Mouse (Mus musculus) frontal cortex, postnatal 25 days (tissue): ENCODE measurements around the gene Hspb2.

Source experiments
- DNase-seq, 2 experiments: peaks; one replicate each; pipeline ENCODE4 v3.0.0; 2022; ENCODE audit warnings: low spot score in 2 of 2

Gene Hspb2

GRCm38 (mm10) chr9:50750706-50751105 is 1.4 kb downstream of the Hspb2 start:
- no peak for DNase-seq

DNA sequence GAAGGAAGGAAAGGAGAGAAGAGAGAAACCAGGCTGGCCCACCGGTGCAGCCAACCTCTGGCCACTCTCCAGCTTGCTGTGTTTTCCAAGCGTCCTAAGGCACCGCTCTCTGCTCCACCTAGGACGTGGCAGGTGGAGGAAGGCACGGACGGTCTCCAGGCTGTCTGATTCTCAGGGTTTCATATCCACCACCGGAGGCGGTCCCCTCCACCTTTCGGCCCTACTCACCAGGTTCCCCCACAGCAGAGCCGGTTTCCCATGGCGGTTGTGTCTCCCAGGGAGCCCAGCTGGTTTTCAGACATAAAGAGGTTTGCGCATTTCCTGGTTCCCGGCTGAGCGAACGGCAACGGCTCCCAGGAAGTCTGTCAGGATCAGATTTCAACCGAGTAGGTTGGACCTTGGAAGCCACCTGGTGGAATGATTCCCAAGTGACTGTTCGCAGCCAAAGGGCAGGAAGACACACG is 5.9 kb downstream of the Hspb2 start, which contains the start of gene 2310030G06Rik:
Gene 2310030G06Rik, minus strand, starts transcription at position 323 of the 464 bp plus-strand sequence.
- no peak for DNase-seq

DNA sequence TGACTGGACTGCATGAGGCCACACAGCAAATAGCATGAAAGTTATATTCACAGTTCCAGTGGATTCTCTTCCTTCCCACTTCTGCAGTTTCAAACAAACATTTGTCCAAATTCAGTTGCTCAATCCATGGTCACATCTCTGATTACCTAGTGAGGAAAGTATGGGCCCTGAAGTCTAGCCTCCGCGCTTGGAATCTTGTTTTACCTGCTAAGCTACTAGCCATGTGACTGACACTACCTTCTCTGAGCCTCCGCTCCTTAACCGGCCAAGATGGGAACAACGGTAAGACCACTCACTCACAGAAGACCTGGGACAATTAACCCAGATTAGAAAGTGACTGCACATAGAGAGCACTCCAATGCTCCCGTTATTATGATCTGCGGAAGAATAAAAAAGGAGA is 6.3 kb downstream of the Hspb2 start:
- no peak for DNase-seq

- no peak for DNase-seq
These were observed 9.4 kb downstream of the Hspb2 start for GRCm38 (mm10) chr9:50742744-50743143.

DNA sequence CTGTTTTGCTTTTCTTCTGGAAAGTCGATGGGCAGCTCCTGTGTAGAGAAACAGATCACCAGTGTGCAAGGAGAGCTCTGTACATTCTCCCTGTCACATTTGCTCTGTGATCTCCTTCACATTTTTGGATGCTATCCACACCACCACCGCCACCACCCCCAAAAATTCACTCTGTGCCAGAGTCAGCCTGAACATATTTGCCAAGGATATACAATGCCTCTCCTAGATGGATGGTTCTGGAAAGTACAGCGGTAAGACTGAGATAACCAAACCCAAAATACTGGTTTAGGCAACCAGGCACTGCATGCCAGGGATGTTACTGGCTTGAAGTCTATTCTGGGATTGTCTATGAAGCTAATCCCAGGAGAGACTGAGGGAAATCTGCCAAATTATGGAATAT is 9.9 kb downstream of the Hspb2 start:
- no peak for DNase-seq

GRCm38 (mm10) chr9:50740867-50741784 is 11.0 kb downstream of the Hspb2 start:
- DNase-seq, result no peak

DNA sequence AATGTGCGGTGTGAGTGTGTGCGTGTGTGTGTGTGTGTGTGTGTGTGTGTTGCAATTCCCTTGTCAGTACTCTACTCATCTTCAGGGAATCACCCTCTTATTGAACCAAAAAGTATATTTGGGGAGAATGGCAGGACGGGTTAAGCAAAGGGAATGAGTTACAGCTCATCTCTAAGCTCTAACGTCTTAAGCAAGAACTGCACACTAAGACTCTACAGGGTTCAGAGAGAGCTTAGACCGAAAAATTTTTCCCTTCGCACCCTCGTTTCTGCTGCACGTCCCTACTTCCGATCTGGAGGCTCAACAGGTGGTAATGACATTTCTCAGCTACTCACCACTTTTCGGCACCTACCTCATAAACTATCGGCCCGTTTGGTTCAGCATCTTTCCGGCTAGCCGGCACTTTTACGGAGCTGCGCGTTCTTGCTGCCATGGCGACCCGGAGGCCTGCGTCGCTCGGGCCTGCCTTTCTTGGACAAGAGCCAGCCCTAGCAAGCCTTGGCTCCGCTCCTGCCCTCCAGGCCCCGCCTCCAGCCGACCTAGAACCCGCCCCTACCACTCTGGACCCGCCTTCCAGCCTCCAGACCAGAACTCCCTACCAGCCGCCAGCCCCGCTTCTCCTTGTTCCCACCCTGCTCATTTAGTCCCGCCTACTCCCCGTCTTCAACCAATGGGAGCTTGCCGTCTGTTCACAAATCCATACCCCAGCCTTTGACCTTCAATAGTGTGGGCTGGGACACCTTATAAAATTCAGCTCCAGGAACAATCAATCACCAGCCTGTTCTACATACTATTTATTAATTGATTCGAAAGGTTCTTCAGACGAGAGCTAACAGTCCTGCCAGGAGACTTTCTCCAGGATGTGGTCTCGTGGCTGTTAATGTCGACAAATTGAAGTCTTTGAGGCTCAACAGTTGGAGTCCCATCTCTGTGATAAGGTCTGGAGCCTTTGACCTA is 13.0 kb downstream of the Hspb2 start, which contains the start of gene Dixdc1:
Gene Dixdc1, minus strand, starts transcription at position 604 of the 957 bp plus-strand sequence.
- DNase-seq, result peak; percentile 77 to 87

GRCm38 (mm10) chr9:50734989-50735388 is 17.2 kb downstream of the Hspb2 start:
- no peak for DNase-seq

DNA sequence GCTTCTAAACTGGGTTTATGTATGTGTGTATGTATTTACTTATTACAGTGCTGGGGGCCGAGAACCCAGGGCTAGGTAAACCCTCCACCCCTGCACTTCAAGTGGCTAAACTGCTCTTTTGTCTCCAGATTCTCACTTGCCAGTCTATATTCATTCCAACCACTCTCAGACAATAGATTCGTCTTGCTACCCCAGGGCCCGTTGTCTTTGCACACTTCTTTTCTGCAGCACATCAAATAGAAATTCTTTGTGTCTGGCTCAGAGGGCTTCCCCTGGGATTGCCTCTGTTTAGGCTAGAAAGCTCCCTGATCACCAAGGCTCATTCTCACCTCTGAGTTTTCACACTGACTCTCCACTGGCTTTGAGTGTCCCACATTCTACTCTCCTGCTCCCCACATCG is 19.6 kb downstream of the Hspb2 start:
- no peak for DNase-seq

DNA sequence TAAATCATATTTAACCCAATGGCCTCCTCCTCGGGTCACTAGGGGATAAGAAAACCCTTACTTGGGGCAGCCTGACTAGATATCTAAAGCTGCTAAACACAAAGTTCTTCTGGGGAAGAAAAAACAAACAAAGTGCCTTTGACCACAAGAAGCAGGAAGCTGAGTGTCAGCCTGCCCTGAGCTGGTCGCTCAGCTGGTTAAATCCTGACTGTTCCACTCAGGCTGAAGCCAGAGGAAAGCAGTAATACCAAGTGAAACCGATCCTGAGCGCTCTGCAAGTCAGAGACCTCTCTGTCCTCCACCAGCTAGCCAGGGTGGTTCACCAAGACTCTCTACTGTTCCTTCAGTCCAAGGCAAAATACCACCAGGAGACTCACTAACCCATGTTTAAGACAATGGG is 22.6 kb downstream of the Hspb2 start:
- DNase-seq, result no peak

DNA sequence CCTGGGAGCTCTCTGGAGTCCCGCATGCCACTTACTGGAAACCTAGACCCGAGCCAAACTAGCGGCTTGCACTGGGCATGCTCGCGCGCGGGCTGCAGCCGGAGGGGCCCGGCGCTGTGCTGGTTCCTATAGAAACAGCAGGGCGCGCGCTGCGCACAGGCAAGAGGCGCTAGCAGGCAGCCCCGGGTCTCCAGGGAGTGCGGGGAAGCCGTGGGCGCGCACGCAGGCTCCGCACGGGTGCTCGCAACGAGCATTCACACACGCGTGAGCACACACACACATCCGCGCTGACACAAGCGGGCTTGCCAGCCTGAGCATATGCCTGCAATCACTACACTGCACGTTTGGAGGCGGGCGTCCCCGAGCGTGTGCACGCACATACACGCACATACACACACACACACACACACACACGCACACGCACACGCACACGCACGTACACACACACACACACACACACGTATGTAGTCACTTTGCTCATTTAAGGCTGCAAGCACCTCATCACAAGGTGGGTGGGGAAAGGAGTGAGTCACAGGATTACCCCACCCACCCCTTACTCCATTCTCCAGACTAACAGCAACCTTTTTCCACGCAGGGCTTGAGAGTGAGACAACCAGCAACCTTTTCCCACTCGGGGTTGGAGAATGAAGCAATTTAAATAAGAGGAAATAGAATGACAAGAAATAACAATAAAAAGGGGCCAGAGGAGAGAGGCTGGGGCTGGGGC is 24.1 kb downstream of the Hspb2 start:
- DNase-seq, result peak; percentile 54 to 77

- DNase-seq, result peak; percentile 42 to 58
These were observed 24.8 kb downstream of the Hspb2 start for GRCm38 (mm10) chr9:50727171-50727924.

DNA sequence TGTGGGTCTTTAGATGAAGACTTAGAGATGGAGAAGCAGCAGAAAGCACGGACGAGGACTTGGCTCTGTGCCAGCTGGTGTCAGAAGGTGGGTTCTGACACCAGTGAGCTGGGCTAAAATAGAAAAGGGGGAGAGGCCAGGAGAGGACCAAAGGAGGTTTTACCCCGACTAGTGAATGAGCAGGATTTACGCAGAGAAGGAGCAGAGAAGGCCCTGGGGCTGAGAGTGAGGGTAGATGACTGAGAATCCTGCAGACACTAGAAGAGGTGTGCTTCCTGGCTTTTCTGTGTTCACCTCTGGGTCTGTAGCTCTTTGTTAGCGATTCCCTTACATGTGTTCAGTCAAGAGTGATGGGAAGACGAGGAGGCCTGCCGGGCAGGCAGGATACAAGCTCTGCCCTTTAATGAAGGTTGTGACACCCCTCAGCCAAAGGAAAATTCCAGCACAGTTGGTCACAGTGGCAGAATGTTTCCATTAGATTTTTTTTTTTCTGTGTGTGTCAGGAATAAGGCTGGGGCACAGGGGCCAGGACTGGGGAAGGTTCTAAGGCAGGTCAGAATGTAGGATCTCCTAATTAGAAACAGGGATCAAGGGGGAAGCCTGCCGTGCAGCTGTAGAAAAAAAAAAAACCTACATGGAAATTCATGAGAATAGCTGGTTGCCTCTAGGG is 26.1 kb downstream of the Hspb2 start:
- no peak for DNase-seq

DNA sequence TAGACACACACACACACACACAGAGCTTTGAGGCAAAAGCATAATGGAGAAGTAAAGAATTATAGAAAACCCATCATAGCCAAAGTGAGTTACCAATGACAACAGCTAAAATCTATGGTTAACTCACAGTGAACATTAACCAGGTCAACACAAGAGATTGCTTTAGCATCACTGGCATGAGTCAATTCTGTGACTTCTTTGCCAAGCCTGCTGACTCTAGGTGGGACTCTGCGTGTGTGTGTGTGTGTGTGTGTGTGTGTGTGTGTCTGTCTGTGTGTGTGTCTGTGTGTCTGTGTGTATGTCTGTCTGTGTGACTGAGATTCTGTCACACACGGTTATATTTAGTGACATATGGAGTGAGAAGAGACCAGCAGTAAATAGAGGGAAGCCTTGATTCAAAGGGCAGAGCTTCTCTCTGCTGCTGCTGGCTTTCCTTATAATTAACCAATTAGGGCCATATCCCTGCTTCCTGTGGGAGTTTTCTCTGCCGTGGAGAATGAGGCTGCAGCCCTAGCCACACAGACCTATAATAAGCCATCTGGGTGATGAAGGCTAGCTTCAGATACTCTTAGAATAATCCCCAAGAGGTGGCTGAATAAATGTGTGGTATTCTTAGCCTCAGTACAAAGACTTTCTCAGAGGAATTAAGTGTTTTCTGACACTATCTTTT is 27.4 kb downstream of the Hspb2 start:
- DNase-seq, result no peak

- DNase-seq, result no peak
These were observed 28.0 kb downstream of the Hspb2 start for GRCm38 (mm10) chr9:50724147-50724546.

DNA sequence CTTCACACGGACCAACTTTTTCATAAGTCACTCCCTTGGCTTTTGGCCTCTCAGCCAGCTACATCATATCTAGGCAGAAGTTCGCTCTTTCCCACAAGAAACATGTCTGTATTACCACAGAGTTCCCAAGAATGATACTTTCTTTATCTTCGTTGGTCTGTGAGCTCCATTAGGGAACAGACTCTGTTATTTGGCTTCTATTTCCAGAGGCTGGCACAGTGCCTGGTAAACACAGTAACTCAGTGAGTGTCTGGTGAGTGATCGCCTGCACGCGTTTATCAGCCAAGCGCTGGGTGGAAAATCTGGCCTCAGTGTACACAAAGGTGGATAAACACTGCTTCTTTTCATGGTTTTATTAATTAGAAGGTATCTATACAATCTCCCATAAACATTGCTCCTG is 28.7 kb downstream of the Hspb2 start:
- no peak for DNase-seq

GRCm38 (mm10) chr9:50722451-50722911 is 29.7 kb downstream of the Hspb2 start:
- no peak for DNase-seq

DNA sequence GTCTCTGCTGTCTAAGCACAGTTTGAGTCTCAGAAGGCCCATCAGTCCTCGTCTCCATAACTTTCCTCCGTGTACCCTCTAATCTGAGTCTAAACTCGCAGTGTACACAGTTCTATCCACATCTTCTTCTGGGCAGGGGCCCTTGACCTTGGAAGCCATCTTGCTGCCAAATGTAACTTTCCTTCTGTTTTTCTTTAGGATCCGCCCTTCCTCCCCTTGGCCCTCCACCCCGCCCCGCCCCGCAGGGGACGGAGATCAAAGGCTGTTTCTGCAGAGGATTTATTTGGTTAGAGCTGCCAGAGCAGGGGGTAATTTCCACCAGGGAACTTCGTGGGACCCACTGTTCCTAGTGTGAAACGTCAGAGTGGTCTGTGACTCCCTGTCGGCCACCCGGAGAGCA is 31.1 kb downstream of the Hspb2 start:
- no peak for DNase-seq

GRCm38 (mm10) chr9:50718878-50719277 is 33.3 kb downstream of the Hspb2 start:
- DNase-seq, result no peak
